Mouse (Mus musculus): ENCODE measurements around the gene Trappc3.

GRCm38 (mm10) chr4:126248261-126248868, 13.8 kb upstream of the Trappc3 start:
- TF ChIP-seq GATA1 (IDR thresholded peaks at IDR 0.05; ENCODE audit: low read length) (no peak), TAL1 (IDR thresholded peaks at IDR 0.05; ENCODE audit: low read length) (no peak)

All from erythroblast, embryonic 14.5 days (primary cell).